Mouse (Mus musculus) lung, embryonic 15.5 days (tissue): Measurements from ENCODE around the gene Nav1. TPM values are rescaled to one million over a fixed set of nuclear protein-coding genes. Genes with fewer than 3 reads are reported as not detected.

Experiments used
- ATAC-seq: fragments of 200-750 bp; cut with Nextera tagmentation; 2 replicates; pipeline ENCODE4 v1.8.0; 2017; ENCODE audit warnings: moderate number of reproducible peaks, borderline replicate concordance; ENCODE audit not compliant: low FRiP score, low TSS enrichment; ENCODE audit errors: extremely low read depth
- H3K27ac ChIP-seq: fragments of 300-500 bp; sonication (generic); 2 replicates; pipeline ENCODE4 v1.5.1; 2015; ENCODE audit warnings: moderate library complexity, mild to moderate bottlenecking, inconsistent platforms
- H3K27me3 ChIP-seq: fragments of 300-500 bp; sonication (generic); 2 replicates; pipeline ENCODE4 v1.6.1; 2015; ENCODE audit warnings: inconsistent platforms
- H3K36me3 ChIP-seq: fragments of 300-500 bp; sonication (generic); 2 replicates; pipeline ENCODE4 v1.6.1; 2015; ENCODE audit warnings: inconsistent platforms
- H3K4me1 ChIP-seq: fragments of 300-500 bp; sonication (generic); 2 replicates; pipeline ENCODE4 v1.6.1; 2015; ENCODE audit warnings: inconsistent platforms
- H3K4me2 ChIP-seq: fragments of 300-500 bp; sonication (generic); 2 replicates; pipeline ENCODE4 v1.6.1; 2015; ENCODE audit warnings: inconsistent platforms, mild to moderate bottlenecking, moderate library complexity
- H3K4me3 ChIP-seq: fragments of 300-500 bp; sonication (generic); 2 replicates; pipeline ENCODE4 v1.5.1; 2015; ENCODE audit warnings: mild to moderate bottlenecking, inconsistent platforms
- H3K9ac ChIP-seq: fragments of 300-500 bp; sonication (generic); 2 replicates; pipeline ENCODE4 v1.6.1; 2015; ENCODE audit warnings: inconsistent platforms
- H3K9me3 ChIP-seq: fragments of 300-500 bp; sonication (generic); 2 replicates; pipeline ENCODE4 v1.6.1; 2016; ENCODE audit warnings: inconsistent platforms
- WGBS: fragments of 180-500 bp; shearing (Covaris S2); methylation state at CpG from one replicate; pipeline ENCODE4 v1.1.7; 2015; 5-methylcytosine and 5-hydroxymethylcytosine counted together
- polyA plus RNA-seq: library from polyadenylated mRNA; unstranded; fragments of >200 nt; fragmentation: Nextera tagmentation; extraction: Ambion mirVana; gene quantifications from 2 replicates; pipeline ENCODE4 v1.2.1, GENCODE M21; 2015

Nav1 gene
- polyA plus RNA-seq, 1 experiment from 2014 or later = 11.6 TPM

- 73% methylated on average over 4 of the region's 4 CpGs for WGBS
- no peak overlapping the region for H3K27ac ChIP-seq
- no peaks in the 10 kb centered on the region for H3K36me3 ChIP-seq
- H3K9ac ChIP-seq = no peak overlapping the region
- H3K4me3 ChIP-seq = no peak overlapping the region
- no peaks in the 10 kb centered on the region for H3K9me3 ChIP-seq
- H3K4me2 ChIP-seq = no peak overlapping the region
- H3K27me3 ChIP-seq = no peaks in the 10 kb centered on the region
- no peak for ATAC-seq
- peaks cover 31% of the 10 kb centered on the region for H3K4me1 ChIP-seq
Observed at GRCm38 (mm10) chr1:135633478-135633877, 26.4 kb upstream of the Nav1 start.

GRCm38 (mm10) chr1:135632199-135632598 lies 25.1 kb upstream of the Nav1 start:
- H3K36me3 ChIP-seq = no peaks in the 10 kb centered on the region
- H3K4me3 ChIP-seq = no peak overlapping the region
- no peaks in the 10 kb centered on the region for H3K9me3 ChIP-seq
- no peak overlapping the region for H3K9ac ChIP-seq
- no peak for ATAC-seq
- peaks cover 31% of the 10 kb centered on the region for H3K4me1 ChIP-seq
- 79% methylated on average over 1 of the region's 1 CpGs for WGBS
- 0 out of 2 replicates have a peak overlapping the region, but pooled peaks have one; percentile 25 for H3K4me2 ChIP-seq
- peak overlapping the region; percentile 71 for H3K27ac ChIP-seq
- H3K27me3 ChIP-seq = no peaks in the 10 kb centered on the region

GRCm38 (mm10) chr1:135631515-135631914 lies 24.4 kb upstream of the Nav1 start:
- ATAC-seq = peak; percentile 84
- Histone ChIP-seq H3K27ac (peak overlapping the region; percentile 81), H3K4me1 (peaks cover 31% of the 10 kb centered on the region), H3K4me2 (peak overlapping the region; percentile 25; the same call in 1 of the 2 replicates), H3K27me3 (no peaks in the 10 kb centered on the region), H3K9me3 (no peaks in the 10 kb centered on the region), H3K9ac (no peak overlapping the region), H3K4me3 (no peak overlapping the region), H3K36me3 (no peaks in the 10 kb centered on the region)
- 18% methylated on average over 8 of the region's 8 CpGs for WGBS

- no peak for ATAC-seq
- WGBS = 66% methylated on average over 5 of the region's 5 CpGs
Observed at GRCm38 (mm10) chr1:135629846-135630245, 22.8 kb upstream of the Nav1 start.

GRCm38 (mm10) chr1:135626218-135626617 lies 19.1 kb upstream of the Nav1 start:
- Histone ChIP-seq H3K9me3 (no peaks in the 10 kb centered on the region), H3K4me1 (peaks cover 17% of the 10 kb centered on the region), H3K27me3 (no peaks in the 10 kb centered on the region), H3K4me3 (no peak overlapping the region), H3K4me2 (no peak overlapping the region), H3K36me3 (no peaks in the 10 kb centered on the region), H3K27ac (no peak overlapping the region), H3K9ac (no peak overlapping the region)
- WGBS = 80% methylated on average over 6 of the region's 6 CpGs
- no peak for ATAC-seq

More at GRCm38 (mm10) chr1:135629846-135630245, 22.8 kb upstream of the Nav1 start:
- H3K27ac ChIP-seq = no peak overlapping the region
- H3K9me3 ChIP-seq = no peaks in the 10 kb centered on the region
- H3K4me2 ChIP-seq = no peak overlapping the region
- H3K36me3 ChIP-seq = no peaks in the 10 kb centered on the region
- H3K4me1 ChIP-seq = peaks cover 31% of the 10 kb centered on the region
- H3K4me3 ChIP-seq = no peak overlapping the region
- no peak overlapping the region for H3K9ac ChIP-seq
- H3K27me3 ChIP-seq = no peaks in the 10 kb centered on the region

GRCm38 (mm10) chr1:135625741-135626140 lies 18.6 kb upstream of the Nav1 start:
- Histone ChIP-seq H3K9ac (no peak overlapping the region), H3K4me3 (no peak overlapping the region), H3K4me1 (peaks cover 12% of the 10 kb centered on the region), H3K9me3 (no peaks in the 10 kb centered on the region), H3K27ac (no peak overlapping the region), H3K4me2 (no peak overlapping the region), H3K27me3 (no peaks in the 10 kb centered on the region), H3K36me3 (no peaks in the 10 kb centered on the region)
- WGBS = 68% methylated on average over 3 of the region's 3 CpGs
- ATAC-seq = no peak

- no peaks in the 10 kb centered on the region for H3K9me3 ChIP-seq
- peaks cover 8% of the 10 kb centered on the region; the same call in 1 of the 2 replicates for H3K4me1 ChIP-seq
- no peak overlapping the region for H3K4me3 ChIP-seq
- 64% methylated on average over 5 of the region's 5 CpGs for WGBS
- ATAC-seq = no peak
- no peaks in the 10 kb centered on the region for H3K36me3 ChIP-seq
- no peaks in the 10 kb centered on the region for H3K27me3 ChIP-seq
- no peak overlapping the region for H3K9ac ChIP-seq
- H3K27ac ChIP-seq = no peak overlapping the region
- no peak overlapping the region for H3K4me2 ChIP-seq
Observed at GRCm38 (mm10) chr1:135624646-135625045, 17.6 kb upstream of the Nav1 start.

- Histone ChIP-seq H3K9me3 (no peaks in the 10 kb centered on the region), H3K4me3 (no peak overlapping the region), H3K9ac (no peak overlapping the region), H3K4me2 (no peak overlapping the region), H3K27ac (no peak overlapping the region), H3K36me3 (no peaks in the 10 kb centered on the region), H3K27me3 (no peaks in the 10 kb centered on the region), H3K4me1 (peaks cover 10% of the 10 kb centered on the region; the same call in 1 of the 2 replicates)
- WGBS = 77% methylated on average over 5 of the region's 5 CpGs
- no peak for ATAC-seq
Observed at GRCm38 (mm10) chr1:135623136-135623535, 16.0 kb upstream of the Nav1 start.

- no peaks in the 10 kb centered on the region for H3K27me3 ChIP-seq
- 38% methylated on average over 3 of the region's 3 CpGs for WGBS
- H3K9me3 ChIP-seq = no peaks in the 10 kb centered on the region
- peaks cover 13% of the 10 kb centered on the region for H3K4me1 ChIP-seq
- ATAC-seq = no peak
- H3K9ac ChIP-seq = no peak overlapping the region
- no peak overlapping the region for H3K4me3 ChIP-seq
- no peaks in the 10 kb centered on the region for H3K36me3 ChIP-seq
- H3K4me2 ChIP-seq = no peak overlapping the region
- no peak overlapping the region for H3K27ac ChIP-seq
Observed at GRCm38 (mm10) chr1:135621307-135621706, 14.2 kb upstream of the Nav1 start.

GRCm38 (mm10) chr1:135619932-135620391 lies 12.9 kb upstream of the Nav1 start:
- Histone ChIP-seq H3K4me2 (no peak overlapping the region), H3K36me3 (no peaks in the 10 kb centered on the region), H3K4me3 (no peak overlapping the region), H3K27ac (no peak overlapping the region), H3K9me3 (no peaks in the 10 kb centered on the region), H3K9ac (no peak overlapping the region), H3K27me3 (no peaks in the 10 kb centered on the region), H3K4me1 (peaks cover 21% of the 10 kb centered on the region)
- 16% methylated on average over 7 of the region's 7 CpGs for WGBS
- ATAC-seq = peak; percentile 56

- Histone ChIP-seq H3K27me3 (no peaks in the 10 kb centered on the region), H3K4me1 (peaks cover 21% of the 10 kb centered on the region), H3K27ac (no peak overlapping the region; the same call in 1 of the 2 replicates), H3K9me3 (no peaks in the 10 kb centered on the region), H3K4me2 (no peak overlapping the region), H3K4me3 (no peak overlapping the region), H3K36me3 (no peaks in the 10 kb centered on the region), H3K9ac (no peak overlapping the region)
- ATAC-seq = no peak
- 62% methylated on average over 7 of the region's 7 CpGs for WGBS
Observed at GRCm38 (mm10) chr1:135619130-135619529, 12.0 kb upstream of the Nav1 start.

GRCm38 (mm10) chr1:135617344-135617743 lies 10.2 kb upstream of the Nav1 start:
- H3K9ac ChIP-seq = no peak overlapping the region
- WGBS = 72% methylated on average over 3 of the region's 3 CpGs
- H3K27ac ChIP-seq = no peak overlapping the region
- H3K4me1 ChIP-seq = peaks cover 21% of the 10 kb centered on the region
- H3K4me2 ChIP-seq = no peak overlapping the region
- H3K36me3 ChIP-seq = no peaks in the 10 kb centered on the region
- H3K4me3 ChIP-seq = no peak overlapping the region
- H3K27me3 ChIP-seq = no peaks in the 10 kb centered on the region
- no peaks in the 10 kb centered on the region for H3K9me3 ChIP-seq
- ATAC-seq = no peak
